Mouse (Mus musculus) monocyte, adult 2 months (primary cell): ENCODE data around the gene Heg1.

Experiments
- DNase-seq, 2 experiments: peaks; one replicate each; pipeline ENCODE4 v3.0.0; 2022; ENCODE audit warnings: low spot score in 2 of 2, low read depth in 1 of 2

The Heg1 gene

DNA sequence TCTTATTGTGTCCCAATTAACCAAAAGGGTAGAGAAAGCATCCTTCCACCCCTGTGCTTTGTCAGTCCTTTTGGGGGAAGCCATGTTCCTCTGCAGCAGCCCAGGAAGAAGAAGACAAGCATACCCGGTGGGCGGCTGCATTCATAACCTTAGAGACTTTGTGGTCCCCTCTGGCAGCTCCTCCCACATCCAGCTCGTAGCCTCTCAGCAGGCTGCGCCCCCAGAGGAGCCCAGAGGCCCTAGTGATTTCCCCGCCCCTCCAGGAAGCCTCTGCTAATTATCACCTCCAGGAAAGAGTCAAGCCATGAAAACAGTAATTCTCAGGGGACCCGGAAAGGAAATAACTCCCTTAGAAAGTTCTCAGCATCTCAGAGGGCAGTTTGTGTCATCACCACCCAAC is 21.1 kb downstream of the Heg1 start:
- no peak for DNase-seq

GRCm38 (mm10) chr16:33706111-33706890 is 22.1 kb downstream of the Heg1 start:
- no peak for DNase-seq

DNA sequence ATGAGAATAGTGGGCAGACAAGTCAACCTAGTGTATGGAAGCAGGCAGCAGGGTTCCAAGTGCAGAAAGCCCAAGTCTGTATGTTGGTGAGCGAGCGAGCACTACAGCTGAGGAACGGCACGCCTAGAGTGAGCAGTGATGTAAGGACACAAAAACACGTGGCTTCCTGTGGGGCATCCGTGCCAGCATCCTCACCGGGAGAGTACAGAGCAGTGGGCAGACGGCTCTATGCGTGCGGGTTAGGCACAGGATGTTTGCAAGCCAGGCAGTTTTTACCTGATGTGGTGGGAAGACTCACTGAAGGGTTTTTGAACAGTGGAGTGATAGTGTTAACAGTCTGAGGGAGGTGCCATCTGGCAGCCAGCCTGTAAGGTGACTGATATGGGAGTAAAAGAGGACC is 23.9 kb downstream of the Heg1 start:
- no peak for DNase-seq

DNA sequence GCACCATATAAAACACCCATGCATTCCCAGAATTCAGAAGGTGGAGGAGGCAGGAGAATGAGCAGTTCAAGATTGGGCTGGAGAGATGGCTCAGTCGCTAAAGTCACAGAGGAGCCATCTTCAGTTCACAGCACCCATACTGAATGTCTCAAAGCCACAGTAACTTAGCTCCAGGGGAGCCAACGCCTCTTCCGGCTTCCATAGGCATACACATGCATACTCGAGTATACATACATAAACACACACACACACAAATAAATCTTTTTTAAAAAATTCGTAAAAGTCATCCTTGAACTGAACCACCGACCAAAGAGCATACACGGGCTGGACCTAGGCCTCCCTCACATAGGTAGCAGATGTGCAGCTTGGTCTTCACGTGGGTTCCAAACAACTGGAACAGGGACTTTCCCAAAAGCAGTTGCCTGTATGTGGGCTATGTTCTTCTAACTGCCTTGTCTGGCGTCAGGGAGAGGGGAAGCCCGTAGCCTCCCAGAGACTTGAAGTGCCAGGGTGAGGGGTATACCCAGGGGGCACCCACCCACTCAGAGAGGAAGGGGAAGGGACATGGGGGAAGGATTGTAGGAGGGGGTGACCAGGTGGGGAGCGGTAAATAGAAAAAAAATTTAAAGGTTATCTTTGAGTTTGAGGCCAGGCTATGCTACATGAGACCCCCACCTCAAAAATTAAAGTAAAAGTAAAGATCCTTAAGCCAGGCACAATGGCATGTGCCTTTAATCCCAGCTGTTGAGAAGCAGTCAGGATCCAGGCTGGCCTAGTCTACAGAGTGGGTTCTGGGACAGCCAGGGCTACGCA is 24.6 kb downstream of the Heg1 start:
- DNase-seq: no peak

DNA sequence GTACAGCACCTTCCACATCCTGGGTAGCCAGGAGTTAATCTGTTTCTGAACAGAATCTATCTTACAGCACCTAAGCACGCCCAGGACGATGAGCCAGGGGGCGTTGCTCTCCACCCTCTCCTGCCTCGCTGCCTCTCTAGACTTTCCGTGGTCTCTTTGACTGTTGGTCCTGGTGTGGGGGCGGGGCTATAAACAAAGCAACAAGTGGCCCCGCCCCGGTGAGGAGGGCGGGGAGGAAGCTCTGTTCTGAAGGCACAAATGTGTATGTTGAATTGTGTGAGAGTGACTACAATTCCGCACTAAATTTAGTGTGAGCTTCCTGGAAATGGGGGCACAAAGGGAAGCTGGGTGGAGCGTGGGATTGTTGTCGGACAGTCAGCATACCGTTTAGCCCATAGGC is 30.1 kb downstream of the Heg1 start:
- DNase-seq: peak in 1 of 2 experiments; percentile 26

- no peak for DNase-seq
These were observed 39.1 kb downstream of the Heg1 start for GRCm38 (mm10) chr16:33723241-33723640.

DNA sequence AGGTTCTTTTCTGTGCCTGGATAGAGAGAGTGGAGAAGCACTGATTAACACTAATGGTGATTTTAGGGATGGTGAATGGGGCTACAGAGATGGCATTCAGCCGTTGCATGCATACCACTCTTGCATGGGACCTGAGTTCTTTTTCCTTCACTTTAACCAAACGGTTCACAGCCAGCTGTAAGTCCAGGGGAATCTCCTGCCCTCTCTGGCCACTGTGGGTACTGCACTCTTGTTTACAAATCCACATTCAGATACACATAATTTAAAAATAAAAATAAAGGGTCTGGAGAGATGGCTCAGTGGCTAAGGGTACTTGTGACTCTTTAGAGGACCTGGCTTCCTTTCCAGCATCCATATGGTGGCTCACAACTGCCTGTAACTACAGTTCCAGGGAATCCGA is 39.8 kb downstream of the Heg1 start:
- no peak for DNase-seq

GRCm38 (mm10) chr16:33726261-33726660 is 42.1 kb downstream of the Heg1 start:
- no peak for DNase-seq

GRCm38 (mm10) chr16:33726892-33727291 is 42.7 kb downstream of the Heg1 start:
- DNase-seq: no peak

DNA sequence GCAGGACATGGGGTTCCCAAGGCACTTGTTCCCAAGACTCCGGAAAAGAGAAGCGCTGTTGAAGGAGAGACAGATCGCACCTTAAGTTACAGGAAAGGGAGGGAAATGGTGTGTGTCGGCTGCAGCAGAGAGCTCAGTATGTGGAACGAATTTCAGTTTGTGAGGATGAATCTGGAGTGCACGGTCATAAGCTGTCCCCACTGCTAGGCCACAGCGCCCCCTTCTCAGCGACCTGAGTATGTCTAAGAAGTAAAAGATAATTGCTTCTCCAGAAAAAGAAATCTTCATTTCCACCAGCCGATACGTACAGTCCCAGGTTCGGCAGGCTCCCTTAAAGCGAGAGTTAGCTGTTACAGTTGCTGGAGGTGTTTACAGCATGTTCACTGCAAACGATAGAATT is 44.3 kb downstream of the Heg1 start:
- no peak for DNase-seq

DNA sequence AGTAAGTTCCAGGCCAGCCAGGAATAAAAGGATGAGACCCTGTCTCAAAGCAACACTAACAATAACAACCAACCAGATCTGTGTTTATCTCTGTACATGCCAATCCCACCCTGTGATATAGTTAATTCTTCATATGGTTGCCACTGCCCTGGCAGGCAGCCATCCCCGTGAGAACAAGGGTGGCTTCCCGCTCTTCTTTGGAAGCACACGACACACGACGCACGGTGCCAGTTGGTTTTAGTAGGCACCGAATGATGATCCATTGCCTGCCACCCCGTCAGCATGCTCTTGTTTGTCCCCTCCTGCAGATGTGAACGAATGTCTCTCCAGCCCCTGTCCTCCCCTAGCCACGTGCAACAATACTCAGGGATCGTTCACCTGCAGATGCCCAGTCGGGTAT is 47.1 kb downstream of the Heg1 start:
- DNase-seq: no peak

DNA sequence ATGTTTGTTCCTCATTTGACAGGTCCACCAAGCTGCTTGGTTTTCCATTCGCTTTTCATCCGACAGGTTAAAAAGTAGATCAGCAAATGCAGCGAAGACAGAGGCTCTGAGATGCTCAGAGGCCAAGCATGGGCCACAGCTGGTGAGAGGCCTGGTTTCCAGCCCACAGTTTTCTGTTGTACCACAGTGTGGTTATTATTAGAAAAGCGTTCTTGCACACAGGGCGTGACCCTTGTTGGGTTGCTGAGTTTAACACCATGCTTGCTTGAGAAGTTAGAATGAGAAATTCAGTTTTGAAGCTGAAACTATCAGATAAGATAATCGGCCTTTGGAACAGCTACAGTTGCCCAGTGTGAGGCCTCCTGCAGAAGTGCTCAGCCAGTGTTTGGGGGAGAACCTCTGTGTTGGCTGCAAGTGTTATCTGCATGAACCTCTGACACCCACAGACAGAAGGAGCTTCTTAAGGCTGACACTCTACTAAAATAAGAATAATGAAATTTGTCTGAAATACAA is 48.1 kb downstream of the Heg1 start:
- no peak for DNase-seq

DNA sequence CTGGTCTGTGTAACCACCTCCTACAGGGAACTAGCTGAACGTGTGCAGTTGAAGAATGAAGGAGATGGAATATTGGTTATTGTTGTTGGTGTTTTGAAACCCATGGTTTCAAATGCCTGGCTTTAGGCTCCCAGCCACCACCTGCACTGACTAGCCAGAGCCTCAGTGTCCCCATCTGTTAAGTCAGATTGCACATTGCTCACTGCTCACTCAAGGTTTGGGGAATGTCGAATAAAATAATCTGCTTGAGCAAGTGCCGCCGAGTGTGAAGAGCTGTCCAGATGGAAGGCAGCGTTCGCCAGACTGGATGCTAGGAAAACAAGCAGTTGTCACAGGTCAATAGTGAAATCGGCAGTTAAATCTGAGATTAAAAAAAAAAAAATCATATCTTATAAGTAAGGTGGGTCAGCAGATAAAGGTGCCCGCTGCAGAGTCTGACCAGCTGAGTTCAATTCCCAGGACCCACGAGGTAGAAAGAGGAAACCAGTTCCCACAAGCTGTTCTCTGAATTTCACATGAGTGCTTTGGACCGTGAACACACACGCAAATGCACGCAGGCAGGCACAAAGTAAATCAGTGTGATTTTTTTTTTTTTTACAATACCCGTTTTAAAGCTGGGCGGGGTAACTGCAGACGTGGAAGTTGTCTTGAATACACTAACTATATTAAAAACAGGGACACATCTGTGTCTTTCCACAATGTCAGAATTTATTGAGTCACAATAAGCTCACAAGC is 48.8 kb downstream of the Heg1 start:
- no peak for DNase-seq

DNA sequence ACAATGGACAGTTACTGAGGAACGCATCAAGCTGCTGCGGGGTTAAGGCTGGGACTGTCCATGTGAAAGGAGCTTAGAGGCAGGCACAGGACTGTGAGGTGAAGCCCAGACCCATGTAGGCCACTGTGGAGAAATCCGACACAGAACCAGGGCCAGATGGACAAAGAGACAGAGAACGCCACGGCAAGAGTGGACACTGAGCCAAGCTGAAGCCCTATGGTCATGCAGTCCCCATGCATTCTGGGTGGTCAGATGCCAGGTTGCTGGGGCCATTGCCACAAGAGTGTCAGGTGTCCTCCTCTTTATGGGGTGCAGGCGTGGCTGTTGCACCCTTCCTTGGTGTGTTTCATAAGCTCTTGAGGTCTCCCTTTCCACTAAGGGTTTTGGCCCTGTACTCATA is 49.7 kb downstream of the Heg1 start:
- DNase-seq: no peak

- DNase-seq: no peak
These were observed 50.4 kb downstream of the Heg1 start for GRCm38 (mm10) chr16:33734545-33734944.

GRCm38 (mm10) chr16:33735238-33735637 is 51.1 kb downstream of the Heg1 start:
- DNase-seq: no peak

DNA sequence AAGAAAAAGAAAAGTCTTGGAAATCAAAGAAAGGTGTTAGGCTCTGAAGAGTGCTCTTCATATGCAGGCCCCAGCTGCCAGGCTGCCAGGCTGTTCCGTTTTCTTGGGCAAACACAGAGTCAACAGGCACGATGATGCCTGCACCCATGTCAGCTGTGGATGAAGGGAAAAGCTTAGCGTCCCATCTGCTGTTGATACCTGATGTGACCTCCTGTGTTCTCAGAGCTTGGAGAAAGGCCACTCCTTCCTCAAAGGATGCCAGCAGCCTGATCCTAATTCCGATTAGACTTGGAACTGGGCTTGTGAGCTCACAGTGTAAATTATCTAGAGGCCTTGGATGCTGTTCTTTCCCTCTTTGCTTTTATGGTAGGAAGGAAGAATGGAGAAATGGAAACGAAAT is 51.6 kb downstream of the Heg1 start:
- no peak for DNase-seq

- no peak for DNase-seq
These were observed 52.6 kb downstream of the Heg1 start for GRCm38 (mm10) chr16:33736746-33737145.

- DNase-seq: no peak
These were observed 55.0 kb downstream of the Heg1 start for GRCm38 (mm10) chr16:33738949-33739719.

GRCm38 (mm10) chr16:33739802-33740201 is 55.6 kb downstream of the Heg1 start:
- no peak for DNase-seq

DNA sequence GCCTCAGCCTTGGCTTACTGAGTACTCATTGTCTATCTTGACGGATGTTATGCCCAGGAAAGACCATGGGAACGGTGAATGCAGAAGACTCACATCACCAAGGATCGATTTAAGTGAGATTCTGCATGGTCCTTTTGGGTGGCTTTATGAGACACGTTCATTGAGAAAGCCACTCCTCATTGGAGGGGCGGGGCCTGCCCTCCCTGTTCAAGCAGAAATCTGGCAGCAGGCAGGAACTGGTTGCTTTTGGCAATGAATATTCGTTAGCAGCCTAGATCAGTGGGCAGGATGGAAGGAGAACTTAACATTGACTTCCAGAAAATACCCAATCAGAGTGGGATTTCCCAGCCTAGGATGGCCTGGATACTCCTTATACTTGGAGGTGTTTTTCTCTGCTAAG is 56.2 kb downstream of the Heg1 start:
- DNase-seq: no peak
